Mouse (Mus musculus) heart, postnatal 0 days (tissue): ENCODE results near the gene Hspb1. TPM values are rescaled to one million over a fixed set of nuclear protein-coding genes. Genes with fewer than 3 reads are reported as not detected.

ENCODE experiments used
- ATAC-seq: fragments of 200-750 bp; cut with Nextera tagmentation; 2 replicates; pipeline ENCODE4 v1.8.0; 2017; ENCODE audit warnings: low read depth, moderate number of reproducible peaks, moderate library complexity; ENCODE audit not compliant: insufficient read depth
- DNase-seq: peaks from one replicate; pipeline ENCODE4 v3.0.0-alpha.2; 2016; ENCODE audit warnings: low spot score
- H3K27ac ChIP-seq: fragments of 300-500 bp; sonication (generic); 2 replicates; pipeline ENCODE4 v1.5.1; 2014; ENCODE audit warnings: low read depth, mild to moderate bottlenecking
- H3K27me3 ChIP-seq: fragments of 300-500 bp; sonication (generic); 2 replicates; pipeline ENCODE4 v1.6.1; 2014; ENCODE audit warnings: low read length, mixed read lengths; ENCODE audit not compliant: control insufficient read depth, insufficient read depth
- H3K36me3 ChIP-seq: fragments of 300-500 bp; sonication (generic); replicated peaks from 2 replicates; pipeline ENCODE4 v1.6.1; 2014; ENCODE audit warnings: low read length, mixed read lengths; ENCODE audit not compliant: control insufficient read depth, insufficient read depth
- H3K4me1 ChIP-seq: fragments of 300-500 bp; sonication (generic); 2 replicates; pipeline ENCODE4 v1.6.1; 2014; ENCODE audit warnings: antibody characterized with exemption; ENCODE audit not compliant: control insufficient read depth, insufficient read depth
- H3K4me2 ChIP-seq: fragments of 300-500 bp; sonication (generic); 2 replicates; pipeline ENCODE4 v1.6.1; 2014; ENCODE audit warnings: low read depth, mild to moderate bottlenecking, low read length, moderate library complexity
- H3K4me3 ChIP-seq: fragments of 300-500 bp; sonication (generic); 2 replicates; pipeline ENCODE4 v1.5.1; 2014; ENCODE audit warnings: low read depth, low read length
- H3K9ac ChIP-seq: fragments of 300-500 bp; sonication (generic); replicated peaks from 2 replicates; pipeline ENCODE4 v1.6.1; 2014; ENCODE audit warnings: low read depth, low read length, mixed read lengths
- H3K9me3 ChIP-seq: fragments of 300-500 bp; sonication (generic); replicated peaks from 2 replicates; pipeline ENCODE4 v1.6.1; 2016; ENCODE audit warnings: low read length; ENCODE audit not compliant: control insufficient read depth
- CTCF ChIP-seq: IDR thresholded peaks from 2 replicates; pipeline ENCODE4 v1.5.1; 2016; ENCODE audit warnings: antibody characterized with exemption, control low read depth, low read depth
- EP300 ChIP-seq: IDR thresholded peaks from 2 replicates; pipeline ENCODE4 v1.6.1; 2016; ENCODE audit warnings: antibody characterized with exemption, low read depth
- WGBS: fragments of 180-500 bp; shearing (Covaris S2); extraction: QIAGEN DNeasy Blood & Tissue Kit; methylation state at CpG from one replicate; pipeline ENCODE4 v1.1.7; 2014; 5-methylcytosine and 5-hydroxymethylcytosine counted together
- polyA plus RNA-seq: library from polyadenylated mRNA; unstranded; fragments of >200 nt; fragmentation: Nextera tagmentation; extraction: Ambion mirVana; gene quantifications from 2 replicates; pipeline ENCODE4 v1.2.1, GENCODE M21; 2015
- total RNA-seq: library from RNA; depleted of rRNA; stranded (reverse); fragments of >200 nt; gene quantifications from 2 replicates; pipeline ENCODE4 v1.2.3, GENCODE M21; 2014; ENCODE audit warnings: low replicate concordance

The Hspb1 gene
- total and polyA plus RNA-seq, 2 experiments from 2014 or later = 1,039 to 1,316 TPM

- no peak overlapping the region for H3K4me2 ChIP-seq
- TF ChIP-seq EP300 (no peak), CTCF (no peak)
These were observed 19.5 kb downstream of the Hspb1 start for GRCm38 (mm10) chr5:135907256-135907655.

DNA sequence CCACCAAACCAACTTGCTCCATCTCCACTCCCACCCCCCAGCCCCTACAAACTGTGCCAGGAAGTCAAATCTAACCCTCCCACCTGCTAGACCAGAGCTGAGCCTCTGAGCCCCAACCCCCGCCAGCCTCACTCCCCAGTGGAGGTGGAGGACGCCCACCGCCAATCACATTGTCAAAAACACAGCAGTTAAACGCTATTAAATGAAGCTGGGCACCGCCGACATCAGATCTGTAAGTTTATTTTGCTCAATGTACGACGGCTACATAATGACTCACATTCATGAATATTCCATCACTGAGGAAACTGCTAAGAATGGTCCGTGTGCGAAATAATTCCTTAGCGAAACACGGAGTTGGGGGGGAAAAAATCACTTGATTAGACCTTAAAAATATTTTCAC, 20.5 kb downstream of the Hspb1 start:
- no peak overlapping the region for H3K4me3 ChIP-seq
- H3K9ac ChIP-seq = no peak overlapping the region
- peaks cover 37% of the 10 kb centered on the region for H3K4me1 ChIP-seq
- WGBS = 81% methylated on average over 12 of the region's 12 CpGs
- peak overlapping the region; percentile 75; the same call in 1 of the 2 replicates for H3K27ac ChIP-seq
- no peaks in the 10 kb centered on the region for H3K9me3 ChIP-seq
- no peak for DNase-seq
- peaks cover 41% of the 10 kb centered on the region for H3K36me3 ChIP-seq
- H3K4me2 ChIP-seq = no peak overlapping the region
- H3K27me3 ChIP-seq = no peaks in the 10 kb centered on the region
- no peak for ATAC-seq
- TF ChIP-seq EP300 (no peak), CTCF (no peak)

More at GRCm38 (mm10) chr5:135907256-135907655, 19.5 kb downstream of the Hspb1 start:
- H3K4me1 ChIP-seq = peaks cover 29% of the 10 kb centered on the region
- H3K27me3 ChIP-seq = no peaks in the 10 kb centered on the region
- WGBS = 56% methylated on average over 13 of the region's 13 CpGs
- H3K4me3 ChIP-seq = no peak overlapping the region
- peak overlapping the region; percentile 75 for H3K27ac ChIP-seq
- H3K36me3 ChIP-seq = peaks cover 40% of the 10 kb centered on the region
- H3K9me3 ChIP-seq = no peaks in the 10 kb centered on the region
- H3K9ac ChIP-seq = no peak overlapping the region
- ATAC-seq = peak; percentile 18; the same call in 1 of the 2 replicates
- no peak for DNase-seq

DNA sequence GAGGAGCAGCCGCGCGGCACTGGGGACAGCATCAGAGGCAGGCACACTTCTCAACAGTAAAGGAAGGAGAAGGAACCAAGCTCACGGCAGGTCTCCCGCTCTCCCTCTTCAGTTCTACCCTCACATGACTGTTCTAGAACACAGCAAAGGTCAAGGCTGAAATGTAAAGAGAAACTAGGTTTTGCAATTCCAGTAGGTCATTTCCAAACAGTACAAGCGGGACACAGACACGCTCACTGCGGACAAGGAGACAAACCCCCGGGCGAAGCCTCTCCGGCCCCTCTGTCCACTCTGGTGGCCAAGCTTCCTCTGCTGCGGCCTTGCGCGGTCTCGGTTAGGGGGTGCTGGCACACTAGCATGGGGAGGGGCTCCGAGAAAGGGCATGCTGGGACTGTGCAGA, 21.3 kb downstream of the Hspb1 start:
- H3K9ac ChIP-seq = no peak overlapping the region
- TF ChIP-seq EP300 (no peak), CTCF (no peak)
- no peak for ATAC-seq
- H3K4me2 ChIP-seq = no peak overlapping the region
- 93% methylated on average over 16 of the region's 16 CpGs for WGBS
- no peak for DNase-seq
- H3K4me1 ChIP-seq = peaks cover 45% of the 10 kb centered on the region
- H3K27ac ChIP-seq = no peak overlapping the region
- peaks cover 43% of the 10 kb centered on the region for H3K36me3 ChIP-seq
- no peaks in the 10 kb centered on the region for H3K27me3 ChIP-seq
- no peak overlapping the region for H3K4me3 ChIP-seq
- no peaks in the 10 kb centered on the region for H3K9me3 ChIP-seq

- TF ChIP-seq CTCF = no peak
- TF ChIP-seq EP300 = no peak
- WGBS = 82% methylated on average over 10 of the region's 10 CpGs
- Histone ChIP-seq H3K9ac (no peak overlapping the region), H3K36me3 (peaks cover 43% of the 10 kb centered on the region), H3K9me3 (no peaks in the 10 kb centered on the region), H3K4me2 (no peak overlapping the region), H3K4me3 (no peak overlapping the region), H3K27me3 (no peaks in the 10 kb centered on the region), H3K27ac (peak overlapping the region; percentile 32; the same call in 1 of the 2 replicates), H3K4me1 (peaks cover 50% of the 10 kb centered on the region)
- ATAC-seq (no peak), DNase-seq (no peak)
These were observed 21.9 kb downstream of the Hspb1 start for GRCm38 (mm10) chr5:135909646-135910045.

GRCm38 (mm10) chr5:135910813-135911212, 23.1 kb downstream of the Hspb1 start:
- Histone ChIP-seq H3K27me3 (no peaks in the 10 kb centered on the region), H3K9ac (no peak overlapping the region), H3K4me1 (peaks cover 53% of the 10 kb centered on the region), H3K4me2 (no peak overlapping the region), H3K36me3 (peaks cover 43% of the 10 kb centered on the region), H3K9me3 (no peaks in the 10 kb centered on the region), H3K27ac (no peak overlapping the region), H3K4me3 (no peak overlapping the region)
- TF ChIP-seq CTCF = no peak
- TF ChIP-seq EP300 = no peak
- ATAC-seq (no peak), DNase-seq (no peak)
- WGBS = 88% methylated on average over 25 of the region's 25 CpGs

- 76% methylated on average over 11 of the region's 11 CpGs for WGBS
- H3K36me3 ChIP-seq = peaks cover 41% of the 10 kb centered on the region
- H3K4me3 ChIP-seq = no peak overlapping the region
- H3K9me3 ChIP-seq = no peaks in the 10 kb centered on the region
- no peak overlapping the region for H3K9ac ChIP-seq
- TF ChIP-seq CTCF (no peak), EP300 (no peak)
- peak overlapping the region; percentile 96 for H3K27ac ChIP-seq
- H3K27me3 ChIP-seq = no peaks in the 10 kb centered on the region
- H3K4me2 ChIP-seq = no peak overlapping the region
- DNase-seq (no peak), ATAC-seq (no peak)
- H3K4me1 ChIP-seq = peaks cover 54% of the 10 kb centered on the region
These were observed 24.0 kb downstream of the Hspb1 start for GRCm38 (mm10) chr5:135911633-135912220.
